Mouse (Mus musculus) left cerebral cortex, adult 11 months (tissue): ENCODE data around the gene Srms.
A peak's percentile ranks its signal among the peaks of the same experiment; 100 is the strongest.
"Not testable (repeated sequence)": the region's sequence is repeated elsewhere in the genome, so short reads cannot be mapped to it uniquely, and the experiment has no call there.

Experiments used
- DNase-seq: peaks from one replicate; pipeline ENCODE4 v3.0.0; 2022; ENCODE audit warnings: low spot score

The Srms gene

GRCm38 (mm10) chr2:181219538-181220216 lies 6.7 kb upstream of the Srms start, which contains the start of gene Fndc11:
Gene Fndc11, plus strand, starts transcription at chr2:181220013.
- peak; percentile 15 for DNase-seq

GRCm38 (mm10) chr2:181218881-181219485 lies 6.0 kb upstream of the Srms start:
- no peak for DNase-seq

GRCm38 (mm10) chr2:181216037-181216436 lies 3.1 kb upstream of the Srms start:
- no peak for DNase-seq

- DNase-seq, result no peak
Observed at GRCm38 (mm10) chr2:181212389-181213020, 480 bp downstream of the Srms start.

- no peak for DNase-seq
Observed at GRCm38 (mm10) chr2:181206118-181206517, 6.9 kb downstream of the Srms start.

- DNase-seq, result no peak
Observed at GRCm38 (mm10) chr2:181205678-181206077, 7.3 kb downstream of the Srms start.

GRCm38 (mm10) chr2:181202886-181203285 lies 10.1 kb downstream of the Srms start:
- DNase-seq, result no peak

- DNase-seq, result no peak
Observed at GRCm38 (mm10) chr2:181202422-181202821, 10.6 kb downstream of the Srms start, which contains the start of gene Ptk6. Gene Ptk6, minus strand, starts transcription at chr2:181202789.

- no peak for DNase-seq
Observed at GRCm38 (mm10) chr2:181201606-181202005, 11.4 kb downstream of the Srms start.

- no peak for DNase-seq
Observed at GRCm38 (mm10) chr2:181196628-181197300, 16.2 kb downstream of the Srms start.

- DNase-seq, result no peak
Observed at GRCm38 (mm10) chr2:181193044-181193443, 19.9 kb downstream of the Srms start.

GRCm38 (mm10) chr2:181191936-181192335 lies 21.0 kb downstream of the Srms start:
- DNase-seq, result no peak

- not testable (repeated sequence) for DNase-seq
Observed at GRCm38 (mm10) chr2:181191385-181191784, 21.6 kb downstream of the Srms start.

- DNase-seq, result no peak
Observed at GRCm38 (mm10) chr2:181189321-181189720, 23.7 kb downstream of the Srms start.

- DNase-seq, result no peak
Observed at GRCm38 (mm10) chr2:181188681-181189080, 24.3 kb downstream of the Srms start.

- DNase-seq, result peak; percentile 89
Observed at GRCm38 (mm10) chr2:181187121-181188000, 25.6 kb downstream of the Srms start, which contains the start of gene Ppdpf. Gene Ppdpf, plus strand, starts transcription at chr2:181187247.

- DNase-seq, result peak; percentile 79
Observed at GRCm38 (mm10) chr2:181186635-181187034, 26.4 kb downstream of the Srms start.

GRCm38 (mm10) chr2:181180898-181181297 lies 32.1 kb downstream of the Srms start:
- DNase-seq, result no peak

GRCm38 (mm10) chr2:181178471-181178870 lies 34.5 kb downstream of the Srms start:
- DNase-seq, result no peak

- no peak for DNase-seq
Observed at GRCm38 (mm10) chr2:181178015-181178414, 35.0 kb downstream of the Srms start.

GRCm38 (mm10) chr2:181174646-181175045 lies 38.3 kb downstream of the Srms start:
- DNase-seq, result no peak
